Mouse (Mus musculus) lung, postnatal 4 days (tissue): ENCODE results near the gene Fam3c.
"Not testable (repeated sequence)": the region's sequence is repeated elsewhere in the genome, so short reads cannot be mapped to it uniquely, and the experiment has no call there.

Experiments
- DNase-seq, 2 experiments: peaks; one replicate each; pipeline ENCODE4 v3.0.0; 2021

Fam3c gene

DNA sequence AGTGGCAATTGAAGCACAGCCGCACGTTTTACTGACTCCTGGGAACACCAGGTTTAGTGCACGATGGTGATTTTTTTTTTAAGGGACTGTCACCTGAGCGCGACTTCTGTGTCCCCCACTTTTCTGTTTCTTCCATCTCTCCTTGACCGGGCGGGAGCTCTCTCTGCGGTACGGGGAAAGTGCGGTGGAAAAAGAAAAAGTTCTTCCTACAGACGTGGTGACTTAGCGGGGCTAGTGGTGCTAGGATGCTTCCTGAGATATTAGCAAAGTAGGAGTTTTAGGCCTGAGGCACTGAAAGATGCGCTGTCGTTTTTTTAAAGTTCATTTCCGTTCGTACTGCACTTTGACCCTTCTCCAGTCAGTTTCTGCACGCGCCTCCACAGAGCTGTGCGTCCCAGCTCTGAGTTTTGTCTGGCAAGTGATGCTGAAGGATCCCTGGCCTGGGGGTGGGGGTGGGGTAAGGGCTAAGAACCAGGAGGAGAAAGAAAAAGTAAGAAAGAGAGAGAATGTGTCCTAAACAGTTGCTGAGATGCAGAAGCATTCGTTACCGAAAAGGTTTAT, 66.5 kb downstream of the Fam3c start:
- DNase-seq = no peak

DNA sequence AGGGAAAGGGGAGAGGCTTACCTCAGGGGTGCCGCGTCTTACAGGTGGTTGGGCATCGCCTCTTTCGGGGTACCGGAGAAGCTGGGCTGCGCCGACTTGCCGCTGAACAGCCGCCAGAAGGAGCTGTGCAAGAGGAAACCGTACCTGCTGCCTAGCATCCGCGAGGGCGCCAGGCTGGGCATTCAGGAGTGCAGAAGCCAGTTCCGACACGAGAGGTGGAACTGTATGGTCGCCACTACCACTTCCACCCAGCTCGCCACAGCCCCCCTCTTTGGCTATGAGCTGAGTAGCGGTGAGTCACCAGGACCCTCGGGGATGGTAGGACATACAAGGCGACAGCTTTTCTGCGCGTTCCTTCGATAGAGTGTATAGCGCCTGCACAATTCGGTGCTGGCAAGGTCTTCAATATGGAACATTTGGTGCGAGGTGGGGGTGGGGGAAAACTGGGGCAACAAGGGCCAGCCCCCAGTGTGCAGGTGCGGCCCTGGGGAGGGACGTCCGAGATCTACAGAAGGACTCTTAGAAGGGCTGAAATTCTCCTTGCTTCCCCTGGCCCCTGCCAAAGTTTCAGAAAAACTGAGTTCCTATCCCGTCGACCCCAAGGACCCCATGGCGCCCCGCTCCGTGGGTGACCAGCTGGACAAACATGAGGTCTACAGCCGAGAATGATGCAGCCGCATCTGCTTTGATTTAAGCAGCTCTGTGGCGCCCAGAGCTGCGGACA, 67.1 kb downstream of the Fam3c start:
- peak; percentile 17 to 28 for DNase-seq

DNA sequence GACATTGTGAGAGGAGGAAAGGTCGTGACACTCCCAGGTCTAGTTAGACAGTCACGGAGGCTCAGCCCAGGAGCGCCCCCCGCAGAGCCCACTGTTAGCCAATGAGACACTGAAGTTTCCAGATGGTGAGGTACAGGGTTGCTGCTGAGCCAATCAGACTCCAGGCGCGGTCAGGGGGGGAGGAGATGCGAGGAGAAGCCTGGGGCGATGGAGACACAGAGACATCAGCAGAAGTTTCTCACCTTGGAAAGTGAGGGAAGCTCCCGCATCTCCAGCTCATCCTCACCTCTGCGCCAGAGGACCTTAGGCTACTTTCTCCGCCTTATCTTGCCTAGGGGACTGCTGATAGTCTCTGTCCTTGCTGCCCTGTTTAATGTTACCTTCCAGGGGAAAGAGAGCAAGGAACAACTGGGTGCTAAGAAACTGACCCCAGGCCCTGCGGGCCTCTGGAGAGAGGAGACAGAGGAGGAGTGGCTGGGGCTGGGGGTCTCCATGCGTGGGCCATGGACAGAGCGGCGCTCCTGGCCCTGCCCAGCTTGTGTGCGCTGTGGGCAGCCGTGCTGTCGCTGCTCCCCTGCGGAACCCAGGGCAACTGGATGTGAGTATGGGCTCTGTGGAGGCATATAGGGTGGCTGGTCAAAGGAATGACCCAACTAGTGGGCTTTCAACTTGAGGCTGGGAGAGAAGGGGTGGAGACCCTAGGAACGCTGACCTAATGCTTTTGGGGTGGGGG, 67.9 kb downstream of the Fam3c start, which contains the start of gene Wnt16:
Gene Wnt16 (plus strand): TSS at position 224 of the 733 bp plus-strand sequence.
- DNase-seq = no peak

DNA sequence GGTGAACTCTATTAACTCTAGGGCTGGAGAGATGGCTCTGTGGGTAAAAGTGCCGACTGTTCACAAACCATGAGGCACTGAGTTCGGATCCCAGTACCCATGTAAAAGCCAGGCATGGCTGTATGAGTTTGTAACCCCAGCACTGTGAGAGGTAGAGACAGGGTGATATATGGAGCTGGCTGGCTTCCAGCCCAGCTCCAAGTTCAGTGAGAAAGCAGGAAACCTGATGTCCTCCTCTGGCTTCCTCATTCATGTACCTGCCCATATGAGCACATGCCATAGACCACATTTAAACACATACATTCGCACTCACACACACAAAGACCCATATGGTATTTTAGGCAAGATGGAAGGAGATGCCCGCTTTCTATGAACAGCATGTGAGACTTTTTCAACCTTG, 73.6 kb downstream of the Fam3c start:
- DNase-seq = no peak

DNA sequence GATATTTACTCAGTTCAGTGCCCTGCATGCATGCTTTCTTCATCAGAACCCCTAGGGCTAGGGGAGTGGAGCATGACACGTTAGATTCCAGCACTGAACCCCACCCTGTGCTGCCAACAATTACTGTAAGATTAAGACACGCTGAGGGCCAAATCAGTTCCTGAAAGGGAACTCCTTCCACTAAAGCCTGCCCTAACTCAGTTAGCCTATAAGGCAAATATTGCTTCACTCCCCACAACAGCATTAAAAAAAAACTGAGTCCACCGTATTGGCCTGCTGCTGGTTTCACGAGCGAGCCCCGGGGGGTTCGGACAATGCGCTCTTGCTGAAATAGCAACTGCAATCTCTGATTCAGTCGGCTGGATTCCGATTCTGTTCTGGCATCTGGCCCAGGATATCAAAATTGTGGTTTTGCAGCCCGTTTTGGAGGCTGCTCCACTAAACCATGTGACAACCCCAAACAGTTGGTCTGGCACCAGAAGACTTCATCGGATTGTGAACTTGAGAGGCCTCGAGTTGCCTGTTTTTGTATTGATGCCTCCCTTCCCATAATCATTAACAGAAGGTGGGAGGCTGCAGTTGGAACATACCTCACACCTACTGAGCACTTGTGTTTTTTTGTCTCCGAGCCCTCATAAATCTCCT, 75.7 kb downstream of the Fam3c start:
- DNase-seq = peak; percentile 59 to 64

DNA sequence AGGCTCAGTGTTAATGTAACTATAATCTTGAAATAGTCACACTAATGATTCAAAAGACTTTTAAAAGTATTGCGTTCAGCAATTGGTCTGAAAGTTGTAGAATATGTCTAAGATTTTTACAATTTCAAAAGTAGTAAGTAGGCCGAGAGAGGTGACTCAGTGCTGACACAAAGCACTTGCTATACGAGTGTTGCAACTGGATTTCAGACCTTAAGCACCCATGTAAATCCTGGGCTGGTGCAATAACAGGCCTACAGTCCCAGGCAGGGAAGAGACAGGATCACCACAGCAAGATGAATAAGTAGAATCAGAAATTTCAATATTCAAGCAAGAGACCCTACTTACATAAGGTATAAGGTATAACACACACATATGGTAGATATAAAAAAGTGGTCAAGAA, 78.1 kb downstream of the Fam3c start:
- DNase-seq = no peak

DNA sequence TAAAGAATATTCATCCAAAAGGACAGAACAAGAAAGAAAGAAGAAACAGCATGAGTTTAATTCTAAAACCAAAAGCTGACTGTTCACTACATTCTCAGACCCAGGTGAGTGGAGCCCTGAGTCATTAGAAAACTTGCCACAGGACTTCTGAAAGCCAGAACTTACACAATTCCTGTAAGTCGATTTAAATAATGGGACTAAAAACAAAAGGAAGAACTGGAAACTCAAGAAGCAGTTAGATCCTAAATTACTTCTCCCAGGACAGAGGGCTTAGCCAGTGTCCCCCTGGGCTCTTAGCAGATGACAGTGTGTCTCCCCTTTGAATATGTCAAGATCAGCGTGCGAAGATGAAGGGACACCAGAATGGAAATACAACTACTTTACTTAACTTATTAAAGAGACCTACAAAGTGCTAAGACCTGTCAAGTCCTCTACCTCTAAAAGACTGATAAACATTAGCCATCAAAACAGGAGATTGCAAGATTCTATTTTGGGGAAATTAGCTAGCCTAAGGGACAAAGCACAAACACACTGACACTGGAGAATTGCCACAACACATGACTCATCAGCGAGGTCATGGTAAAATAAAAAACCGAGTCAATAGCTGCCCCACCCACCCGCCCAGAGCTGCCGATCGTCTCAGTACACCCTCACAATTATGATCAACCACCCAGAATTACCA, 86.1 kb downstream of the Fam3c start:
- no peak for DNase-seq

DNA sequence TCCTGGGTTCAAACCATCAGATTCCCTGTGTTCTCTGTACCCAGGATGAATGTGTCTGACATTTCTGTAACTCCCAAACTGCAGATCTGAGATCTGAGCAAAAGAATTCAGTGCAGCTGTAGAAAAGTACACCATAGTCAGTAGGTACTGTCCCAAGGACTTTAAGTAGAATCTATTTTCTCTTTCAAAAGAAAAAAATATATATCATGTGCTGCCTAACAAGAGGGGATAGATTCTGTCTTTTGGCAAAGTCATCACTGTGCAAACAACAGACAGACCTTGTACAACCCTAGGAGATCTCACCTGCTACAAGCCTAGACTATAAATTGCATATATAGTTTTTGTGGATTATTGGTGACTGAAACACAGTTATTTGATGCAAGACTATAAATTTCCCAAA, 87.4 kb downstream of the Fam3c start:
- DNase-seq = no peak

DNA sequence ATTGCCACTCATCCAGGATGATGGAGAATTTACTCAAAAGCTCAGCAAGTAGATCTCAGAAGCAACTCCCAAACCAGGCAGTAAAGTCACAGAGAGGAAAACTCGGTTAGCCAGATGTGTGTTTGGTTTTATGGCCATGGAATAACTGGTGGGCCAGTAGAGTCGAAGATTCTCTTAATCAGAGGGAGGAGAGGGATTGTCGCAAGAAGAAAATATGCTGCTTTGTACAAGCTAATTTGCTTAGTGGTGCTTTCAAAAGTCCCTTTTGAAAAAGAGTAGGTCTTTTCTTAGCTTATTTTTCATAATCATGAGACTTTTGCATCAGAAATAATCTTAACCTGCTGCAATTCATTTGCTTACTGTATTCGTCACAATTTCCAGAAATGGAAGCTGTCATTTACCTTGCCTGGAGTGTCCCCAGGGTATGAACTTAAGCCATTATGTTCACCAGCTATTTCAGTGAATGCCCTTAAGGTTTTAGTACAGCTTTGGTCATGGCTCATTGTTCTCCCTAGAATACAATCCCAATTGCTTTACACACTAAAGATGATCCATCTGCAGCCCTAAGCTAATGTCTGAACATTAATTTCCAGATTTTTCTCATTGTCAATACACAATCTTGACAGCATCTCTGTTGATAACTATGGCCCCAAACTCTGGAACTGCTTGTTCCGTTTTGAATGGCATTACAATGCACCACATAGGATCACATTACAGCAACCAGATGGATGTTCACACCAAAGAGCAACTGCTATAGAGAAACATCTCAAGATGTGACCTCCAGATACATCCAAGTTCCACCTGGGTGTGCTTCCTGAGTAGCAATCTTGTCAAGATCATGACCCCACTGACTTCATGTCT, 88.0 kb downstream of the Fam3c start:
- no peak for DNase-seq

DNA sequence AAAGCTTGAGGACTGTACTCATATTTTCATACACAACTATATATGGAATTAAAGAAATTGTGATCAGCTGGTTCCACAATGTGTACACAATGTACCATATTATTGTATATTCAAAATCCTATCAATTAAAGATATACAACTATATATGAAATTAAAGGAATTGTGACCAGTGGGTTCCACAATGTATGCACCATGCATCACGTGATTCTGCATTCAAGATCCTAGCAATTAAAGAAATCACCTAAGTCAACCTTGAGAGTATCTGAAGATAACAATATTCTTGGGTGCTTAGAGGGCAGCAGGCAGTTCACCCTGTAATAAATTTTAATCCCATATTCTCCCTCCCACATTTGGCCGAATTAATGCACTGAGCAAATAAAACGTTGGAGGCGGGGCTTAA, 90.0 kb downstream of the Fam3c start:
- no peak for DNase-seq

DNA sequence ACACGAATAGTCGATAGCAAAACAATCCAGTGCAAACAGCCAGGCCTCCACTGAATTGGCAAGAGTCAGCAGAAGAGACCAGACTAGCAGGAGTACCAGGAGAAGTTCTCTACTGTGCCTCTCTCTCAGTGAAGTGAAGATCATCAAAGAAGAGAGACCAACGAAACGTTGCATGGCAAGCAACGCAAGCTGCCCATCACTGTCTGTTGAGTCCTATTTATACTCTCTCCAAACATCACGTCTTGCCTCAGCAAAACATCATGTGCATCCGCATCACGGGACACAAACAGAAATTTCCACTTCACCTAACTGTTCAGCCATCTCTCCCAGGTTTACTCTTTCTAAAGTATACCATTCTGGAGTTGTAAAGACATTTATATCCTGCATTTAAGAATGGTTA, 91.9 kb downstream of the Fam3c start:
- DNase-seq = not testable (repeated sequence)

DNA sequence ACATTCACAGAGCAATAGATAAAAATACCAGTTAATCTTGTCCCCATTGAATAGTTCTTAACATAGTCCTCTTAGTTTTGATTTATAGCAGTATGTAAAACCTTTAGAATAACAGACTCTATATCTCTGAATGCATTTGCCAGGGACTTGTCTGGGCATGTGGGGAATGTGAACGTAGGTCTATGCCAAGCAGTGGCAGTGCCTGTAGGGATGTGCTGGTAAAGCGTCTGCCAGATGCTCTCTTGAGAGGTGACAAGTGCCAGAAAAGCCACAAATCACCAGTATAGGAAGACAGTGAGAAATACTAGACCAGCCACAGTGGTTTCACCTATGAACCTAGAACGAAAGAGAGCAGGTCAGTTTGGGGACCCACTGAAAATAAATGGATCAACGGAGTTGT, 93.5 kb downstream of the Fam3c start:
- no peak for DNase-seq

DNA sequence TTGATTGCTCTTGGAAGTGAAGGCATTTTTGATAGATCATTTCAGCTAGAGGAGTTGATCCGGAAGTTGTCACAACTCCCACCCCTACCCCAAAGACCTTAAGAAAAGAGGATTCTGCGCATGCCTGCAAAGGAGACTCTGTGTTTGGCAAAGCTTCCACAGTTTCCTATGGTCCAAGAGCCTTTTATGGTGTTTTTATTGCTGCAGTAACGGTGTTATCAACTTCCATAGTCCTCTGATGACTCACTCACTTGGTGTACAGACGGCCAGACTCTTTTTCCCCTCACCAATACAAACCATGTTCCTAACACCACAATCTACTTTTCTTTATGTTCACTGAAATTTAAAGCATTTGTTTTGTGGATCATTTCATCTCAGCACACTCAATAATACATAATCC, 97.3 kb downstream of the Fam3c start:
- no peak for DNase-seq
